Mouse (Mus musculus) bone marrow macrophage, adult 2 months (primary cell): ENCODE measurements around the gene Rnf113a1.

Experiments used
- CTCF ChIP-seq: IDR thresholded peaks from 2 replicates; pipeline ENCODE4 v1.5.1; 2012; ENCODE audit warnings: low read depth, mild to moderate bottlenecking, low read length, moderate library complexity
- POLR2A ChIP-seq: IDR thresholded peaks from 2 replicates; pipeline ENCODE4 v1.6.1; 2012; ENCODE audit warnings: mild to moderate bottlenecking, low read depth, low read length, borderline replicate concordance

GRCm38 (mm10) chrX:37141732-37142131 lies 49.3 kb upstream of the Rnf113a1 start:
- no peak for TF ChIP-seq CTCF
- TF ChIP-seq POLR2A: no peak
